Mouse (Mus musculus): ENCODE results near the gene Gm49373.

Gm49373 gene

DNA sequence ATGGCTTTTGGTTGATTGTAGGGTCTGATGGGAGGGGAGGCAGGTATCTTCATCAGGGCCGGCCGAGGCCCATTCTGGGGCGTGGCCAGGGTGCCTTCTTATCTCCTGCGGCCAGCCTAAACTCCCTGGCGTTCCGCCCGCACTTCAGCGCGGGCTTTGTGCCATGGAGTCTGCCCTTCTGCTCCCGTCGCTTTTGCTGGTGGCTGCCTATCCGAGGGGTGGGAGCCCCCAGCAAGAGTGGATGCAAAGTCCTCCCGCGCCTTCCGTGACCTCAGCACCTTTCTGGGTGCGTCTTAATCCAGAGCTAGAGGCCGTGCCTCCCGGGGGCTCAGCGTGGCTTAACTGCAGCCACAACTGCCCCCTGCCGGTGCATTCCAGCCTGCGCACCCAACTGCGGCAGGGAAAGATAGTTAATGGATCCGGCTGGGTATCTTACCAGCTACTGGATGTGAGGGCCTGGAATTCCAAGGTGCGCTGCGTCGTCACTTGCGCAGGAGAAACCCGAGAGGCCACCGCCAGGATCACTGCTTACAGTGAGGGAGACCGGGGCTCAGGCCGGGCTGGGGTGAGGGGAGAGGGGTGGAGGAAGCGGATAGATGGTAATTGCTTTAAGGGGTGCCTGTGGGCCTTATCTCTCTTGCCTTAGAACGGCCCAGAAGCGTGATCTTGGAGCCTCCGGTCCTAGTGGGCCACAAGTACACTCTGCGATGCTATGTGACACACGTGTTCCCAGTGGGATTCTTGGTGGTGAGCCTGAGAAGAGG is 43.4 kb downstream of the Gm49373 start, which contains the start of gene Icam4:
Gene Icam4, plus strand, starts transcription at position 83 of the 764 bp plus-strand sequence.
- peak; percentile 60 for DNase-seq (ENCODE audit: low read depth, low spot score)

DNA sequence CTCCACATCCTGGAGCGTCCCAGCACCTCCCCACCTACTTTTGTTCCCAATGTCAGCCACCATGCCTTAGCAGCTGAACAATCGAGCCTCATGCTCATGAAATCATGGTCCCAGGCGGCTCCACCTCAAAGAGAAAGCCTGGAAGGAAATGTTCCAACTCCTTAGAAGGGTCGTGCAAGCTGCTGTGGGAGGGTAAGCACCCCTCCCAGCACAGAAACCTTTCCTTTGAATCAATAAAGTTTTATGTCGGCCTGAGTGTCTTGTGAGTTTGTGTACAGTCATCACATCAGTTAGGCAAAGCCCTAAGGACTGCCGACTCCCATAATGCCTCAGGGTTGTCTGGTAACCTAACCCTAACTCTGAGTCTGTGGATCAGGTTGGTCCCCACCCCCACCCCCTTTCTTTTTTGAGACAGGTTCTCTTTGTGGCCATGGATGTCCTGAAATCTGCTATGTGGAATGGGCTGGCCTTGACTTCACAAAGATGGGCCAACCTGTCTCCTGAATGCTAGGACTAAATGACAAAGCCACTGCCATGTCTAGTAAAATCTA is 44.3 kb downstream of the Gm49373 start:
- no peak for DNase-seq (ENCODE audit: low read depth, low spot score)

- no peak for DNase-seq (ENCODE audit: low read depth, low spot score)
Measured at GRCm38 (mm10) chr9:21027774-21028290, 45.1 kb downstream of the Gm49373 start.

DNA sequence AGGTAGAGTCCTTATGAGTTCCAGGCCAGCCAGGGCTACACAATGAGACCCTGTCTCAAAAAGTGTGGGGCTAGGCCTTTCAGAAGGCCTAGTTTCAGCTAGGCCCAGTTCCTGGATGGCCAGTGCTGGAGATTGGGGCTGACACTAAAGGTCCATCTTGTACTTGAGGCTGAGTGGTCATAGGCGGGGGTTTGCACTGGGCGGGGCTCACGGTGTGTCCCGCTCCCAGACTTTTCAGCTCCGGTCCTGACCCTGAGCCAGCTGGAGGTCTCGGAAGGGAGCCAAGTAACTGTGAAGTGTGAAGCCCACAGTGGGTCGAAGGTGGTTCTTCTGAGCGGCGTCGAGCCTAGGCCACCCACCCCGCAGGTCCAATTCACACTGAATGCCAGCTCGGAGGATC is 46.0 kb downstream of the Gm49373 start:
- DNase-seq (ENCODE audit: low read depth, low spot score), result no peak

DNA sequence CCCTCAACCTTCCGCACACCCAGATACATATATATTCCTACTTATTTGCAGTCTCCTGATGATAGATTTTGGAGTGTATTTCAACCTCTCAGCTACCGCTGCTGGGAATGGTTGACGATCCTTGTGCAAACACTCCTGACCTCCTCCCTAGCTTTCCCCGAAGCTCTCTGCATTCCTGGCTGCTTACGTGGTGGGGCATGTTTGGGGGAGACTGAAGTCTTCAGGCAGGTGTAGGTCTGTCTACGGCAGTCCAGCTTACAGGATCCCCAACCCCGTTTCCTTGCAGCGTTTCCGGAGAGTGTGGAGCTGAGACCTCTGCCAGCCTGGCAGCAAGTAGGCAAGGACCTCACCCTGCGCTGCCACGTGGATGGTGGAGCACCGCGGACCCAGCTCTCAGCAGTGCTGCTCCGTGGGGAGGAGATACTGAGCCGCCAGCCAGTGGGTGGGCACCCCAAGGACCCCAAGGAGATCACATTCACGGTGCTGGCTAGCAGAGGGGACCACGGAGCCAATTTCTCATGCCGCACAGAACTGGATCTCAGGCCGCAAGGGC is 47.6 kb downstream of the Gm49373 start:
- no peak for DNase-seq (ENCODE audit: low read depth, low spot score)

DNA sequence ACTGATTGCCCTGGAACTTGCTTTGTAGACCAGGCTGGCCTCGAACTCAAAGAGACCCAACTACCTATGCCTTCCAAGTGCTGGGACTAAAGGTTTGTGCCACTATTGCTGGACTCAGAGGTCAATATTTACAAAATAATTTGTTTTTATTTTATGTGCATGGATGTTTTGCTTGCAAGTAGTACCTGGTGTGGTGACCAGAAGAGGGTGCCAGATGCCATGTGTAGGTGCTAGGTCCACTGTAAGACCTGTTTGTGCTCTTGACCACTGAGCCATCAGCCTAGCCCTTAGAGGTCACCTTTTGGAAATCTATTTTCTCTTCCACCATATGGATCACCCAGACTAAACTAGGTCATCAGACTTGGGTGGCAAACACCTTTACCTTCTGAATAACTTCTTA is 50.2 kb downstream of the Gm49373 start:
- DNase-seq (ENCODE audit: low read depth, low spot score), result no peak

GRCm38 (mm10) chr9:21022288-21022687 is 50.6 kb downstream of the Gm49373 start:
- DNase-seq (ENCODE audit: low read depth, low spot score), result no peak

GRCm38 (mm10) chr9:21021363-21021762 is 51.5 kb downstream of the Gm49373 start:
- no peak for DNase-seq (ENCODE audit: low read depth, low spot score)

- no peak for DNase-seq (ENCODE audit: low read depth, low spot score)
Measured at GRCm38 (mm10) chr9:21018600-21018999, 54.3 kb downstream of the Gm49373 start.

DNA sequence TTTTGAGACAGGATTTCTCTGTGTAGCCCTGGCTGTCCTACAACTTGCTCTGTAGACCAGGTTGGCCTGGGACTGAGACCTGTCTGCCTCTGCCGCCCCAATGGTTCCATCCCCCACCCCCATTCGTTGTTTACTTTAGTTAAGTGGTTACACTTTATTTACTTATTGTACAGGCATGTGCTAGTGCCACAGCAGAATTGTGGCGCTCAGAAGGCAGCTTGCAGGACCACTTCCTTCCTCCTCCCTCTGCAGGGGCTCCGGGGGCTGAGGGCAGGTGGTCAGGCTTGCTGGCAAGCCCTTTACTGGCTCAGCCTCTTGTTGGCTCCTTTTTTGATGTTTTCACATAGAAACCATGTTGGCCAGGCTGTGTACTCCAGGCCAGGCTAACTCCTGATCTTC is 55.7 kb downstream of the Gm49373 start:
- no peak for DNase-seq (ENCODE audit: low read depth, low spot score)

- no peak for DNase-seq (ENCODE audit: low read depth, low spot score)
Measured at GRCm38 (mm10) chr9:21016331-21017176, 56.3 kb downstream of the Gm49373 start.

DNA sequence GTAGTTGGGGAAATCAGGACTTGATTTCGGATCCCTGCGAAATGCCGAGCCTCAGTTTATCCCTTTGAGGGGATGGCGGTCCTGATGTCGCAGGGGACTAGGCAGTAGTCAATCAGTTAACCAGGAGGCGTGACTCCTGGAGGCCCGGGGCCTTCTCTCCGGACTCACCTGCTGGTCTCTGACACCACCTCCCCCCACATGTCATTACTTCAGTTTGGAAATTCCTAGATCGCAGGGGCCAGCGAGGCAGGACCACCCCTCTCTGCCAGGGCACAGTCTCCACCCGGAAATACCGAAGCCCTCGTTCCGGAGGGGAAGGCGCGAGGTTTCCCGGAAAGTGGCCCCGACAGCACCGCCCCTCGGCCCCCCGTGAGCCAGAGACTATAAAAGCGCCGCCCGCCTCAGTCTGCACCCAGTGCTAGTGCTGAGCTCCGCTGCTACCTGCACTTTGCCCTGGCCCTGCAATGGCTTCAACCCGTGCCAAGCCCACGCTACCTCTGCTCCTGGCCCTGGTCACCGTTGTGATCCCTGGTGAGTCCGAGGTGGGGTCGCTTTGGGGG is 57.2 kb downstream of the Gm49373 start, which contains the start of gene Icam1:
Gene Icam1, plus strand, starts transcription at position 415 of the 560 bp plus-strand sequence.
- no peak for DNase-seq (ENCODE audit: low read depth, low spot score)

DNA sequence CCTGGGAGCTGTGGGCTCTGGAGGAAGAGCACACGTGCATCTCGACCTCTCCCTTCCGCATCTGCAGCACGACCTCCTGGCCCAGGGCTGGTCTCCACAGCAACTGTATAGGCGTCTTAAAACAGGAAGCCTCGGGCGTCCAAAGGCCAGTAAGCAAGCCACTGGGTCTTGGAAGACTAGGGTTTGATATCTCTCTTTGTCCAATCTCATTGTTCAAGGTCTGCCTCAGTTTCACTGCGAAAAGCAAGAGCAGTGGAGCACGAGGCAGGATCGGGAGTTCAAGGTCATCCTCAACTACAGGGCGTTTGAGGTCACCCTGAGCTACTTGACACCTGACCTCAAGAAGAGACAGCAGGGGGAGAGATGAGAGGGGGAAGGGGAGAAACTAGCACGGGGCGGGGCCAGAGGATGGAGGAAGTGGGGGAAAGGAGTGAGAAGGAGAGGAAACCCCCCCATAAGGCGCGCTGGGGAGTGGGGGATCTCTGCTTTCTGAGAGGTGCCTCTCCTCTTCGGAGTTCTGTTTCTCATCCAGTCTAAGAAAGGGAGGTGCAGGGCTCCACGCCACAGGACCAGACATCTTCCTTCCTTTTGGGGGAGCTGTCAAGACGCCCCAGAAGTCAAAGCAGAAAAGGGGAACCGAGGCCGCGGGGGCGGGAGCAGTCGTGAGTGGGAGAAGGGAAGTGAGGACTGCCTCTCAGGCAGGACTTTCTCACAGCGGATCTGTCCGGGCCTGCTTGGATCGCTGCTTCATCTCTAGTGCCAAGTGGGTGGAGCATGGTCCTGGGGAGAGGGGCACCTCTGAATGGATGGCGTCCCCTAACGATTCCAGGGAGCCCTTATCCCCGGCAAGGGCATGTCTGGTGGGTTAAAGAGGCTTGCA is 58.0 kb downstream of the Gm49373 start:
- no peak for DNase-seq (ENCODE audit: low read depth, low spot score)

All from forelimb bud, embryonic 11.5 days (tissue).